Mouse (Mus musculus): ENCODE measurements around the gene Hibadh. TPM values are rescaled to one million over a fixed set of nuclear protein-coding genes. Genes with fewer than 3 reads are reported as not detected.

The Hibadh gene
- polyA plus RNA-seq, 1 experiment from 2014 or later, result 63.6 TPM

GRCm38 (mm10) chr6:52507946-52508345, 132.2 kb downstream of the Hibadh start:
- H3K9me3 ChIP-seq (ENCODE audit: control insufficient read depth, low read length), result no peaks in the 10 kb centered on the region
- ATAC-seq (replicated peaks; ENCODE audit: low FRiP score), result no peak

GRCm38 (mm10) chr6:52507171-52507570, 133.0 kb downstream of the Hibadh start:
- no peaks in the 10 kb centered on the region for H3K4me1 ChIP-seq (replicated peaks; ENCODE audit: control insufficient read depth, insufficient read depth, low read length)
- no peak overlapping the region for H3K9ac ChIP-seq (ENCODE audit: low read depth, low read length)
- H3K27me3 ChIP-seq (replicated peaks; ENCODE audit: control insufficient read depth, insufficient read depth, low read length), result no peaks in the 10 kb centered on the region
- ATAC-seq (replicated peaks; ENCODE audit: low FRiP score) (no peak), DNase-seq (ENCODE audit: low spot score) (no peak)
- WGBS, result 79% methylated on average over 5 of the region's 5 CpGs
- H3K4me3 ChIP-seq (ENCODE audit: low read depth, low read length), result no peak overlapping the region
- H3K9me3 ChIP-seq (ENCODE audit: control insufficient read depth, low read length), result no peaks in the 10 kb centered on the region
- H3K27ac ChIP-seq (ENCODE audit: low read depth, low read length), result no peak overlapping the region
- H3K4me2 ChIP-seq, result no peak overlapping the region
- no peaks in the 10 kb centered on the region for H3K36me3 ChIP-seq (ENCODE audit: control insufficient read depth, insufficient read depth, low read length)

More at GRCm38 (mm10) chr6:52507946-52508345, 132.2 kb downstream of the Hibadh start:
- Histone ChIP-seq H3K9ac (ENCODE audit: low read depth, low read length) (no peak overlapping the region), H3K4me1 (replicated peaks; ENCODE audit: control insufficient read depth, insufficient read depth, low read length) (no peaks in the 10 kb centered on the region), H3K36me3 (ENCODE audit: control insufficient read depth, insufficient read depth, low read length) (no peaks in the 10 kb centered on the region), H3K27ac (ENCODE audit: low read depth, low read length) (no peak overlapping the region), H3K27me3 (replicated peaks; ENCODE audit: control insufficient read depth, insufficient read depth, low read length) (no peaks in the 10 kb centered on the region), H3K4me3 (ENCODE audit: low read depth, low read length) (no peak overlapping the region), H3K4me2 (no peak overlapping the region)
- no peak for DNase-seq (ENCODE audit: low spot score)
- WGBS, result 77% methylated on average over 7 of the region's 7 CpGs

- Histone ChIP-seq H3K27me3 (replicated peaks; ENCODE audit: control insufficient read depth, insufficient read depth, low read length) (no peaks in the 10 kb centered on the region), H3K27ac (ENCODE audit: low read depth, low read length) (no peak overlapping the region)
- 82% methylated on average over 9 of the region's 9 CpGs for WGBS
Measured at GRCm38 (mm10) chr6:52505777-52506755, 134.1 kb downstream of the Hibadh start.

GRCm38 (mm10) chr6:52504676-52505460, 135.3 kb downstream of the Hibadh start:
- Histone ChIP-seq H3K36me3 (ENCODE audit: control insufficient read depth, insufficient read depth, low read length) (no peaks in the 10 kb centered on the region), H3K9me3 (ENCODE audit: control insufficient read depth, low read length) (no peaks in the 10 kb centered on the region), H3K9ac (ENCODE audit: low read depth, low read length) (no peak overlapping the region), H3K27me3 (replicated peaks; ENCODE audit: control insufficient read depth, insufficient read depth, low read length) (no peaks in the 10 kb centered on the region), H3K4me2 (no peak overlapping the region), H3K27ac (ENCODE audit: low read depth, low read length) (no peak overlapping the region), H3K4me3 (ENCODE audit: low read depth, low read length) (no peak overlapping the region), H3K4me1 (replicated peaks; ENCODE audit: control insufficient read depth, insufficient read depth, low read length) (no peaks in the 10 kb centered on the region)
- ATAC-seq (replicated peaks; ENCODE audit: low FRiP score), result no peak
- WGBS, result 78% methylated on average over 8 of the region's 8 CpGs
- DNase-seq (ENCODE audit: low spot score), result no peak

More at GRCm38 (mm10) chr6:52505777-52506755, 134.1 kb downstream of the Hibadh start:
- no peaks in the 10 kb centered on the region for H3K36me3 ChIP-seq (ENCODE audit: control insufficient read depth, insufficient read depth, low read length)
- ATAC-seq (replicated peaks; ENCODE audit: low FRiP score) (no peak), DNase-seq (ENCODE audit: low spot score) (no peak)
- H3K4me1 ChIP-seq (replicated peaks; ENCODE audit: control insufficient read depth, insufficient read depth, low read length), result no peaks in the 10 kb centered on the region
- no peak overlapping the region for H3K4me3 ChIP-seq (ENCODE audit: low read depth, low read length)
- no peak overlapping the region for H3K4me2 ChIP-seq
- H3K9me3 ChIP-seq (ENCODE audit: control insufficient read depth, low read length), result no peaks in the 10 kb centered on the region
- no peak overlapping the region for H3K9ac ChIP-seq (ENCODE audit: low read depth, low read length)

GRCm38 (mm10) chr6:52502986-52503385, 137.2 kb downstream of the Hibadh start:
- DNase-seq (ENCODE audit: low spot score), result no peak
- Histone ChIP-seq H3K27ac (ENCODE audit: low read depth, low read length) (no peak overlapping the region), H3K9ac (ENCODE audit: low read depth, low read length) (no peak overlapping the region), H3K4me3 (ENCODE audit: low read depth, low read length) (no peak overlapping the region), H3K4me1 (replicated peaks; ENCODE audit: control insufficient read depth, insufficient read depth, low read length) (no peaks in the 10 kb centered on the region), H3K27me3 (replicated peaks; ENCODE audit: control insufficient read depth, insufficient read depth, low read length) (no peaks in the 10 kb centered on the region), H3K36me3 (ENCODE audit: control insufficient read depth, insufficient read depth, low read length) (no peaks in the 10 kb centered on the region), H3K9me3 (ENCODE audit: control insufficient read depth, low read length) (no peaks in the 10 kb centered on the region), H3K4me2 (no peak overlapping the region)
- WGBS, result 68% methylated on average over 2 of the region's 2 CpGs
- no peak for ATAC-seq (replicated peaks; ENCODE audit: low FRiP score)

- 65% methylated on average over 1 of the region's 1 CpGs for WGBS
Measured at GRCm38 (mm10) chr6:52501479-52501878, 138.7 kb downstream of the Hibadh start.

More at GRCm38 (mm10) chr6:52501479-52501878, 138.7 kb downstream of the Hibadh start:
- H3K4me2 ChIP-seq, result no peak overlapping the region
- no peak overlapping the region for H3K27ac ChIP-seq (ENCODE audit: low read depth, low read length)
- no peak overlapping the region for H3K4me3 ChIP-seq (ENCODE audit: low read depth, low read length)
- no peaks in the 10 kb centered on the region for H3K4me1 ChIP-seq (replicated peaks; ENCODE audit: control insufficient read depth, insufficient read depth, low read length)
- no peaks in the 10 kb centered on the region for H3K9me3 ChIP-seq (ENCODE audit: control insufficient read depth, low read length)
- H3K36me3 ChIP-seq (ENCODE audit: control insufficient read depth, insufficient read depth, low read length), result no peaks in the 10 kb centered on the region
- H3K9ac ChIP-seq (ENCODE audit: low read depth, low read length), result no peak overlapping the region
- no peaks in the 10 kb centered on the region for H3K27me3 ChIP-seq (replicated peaks; ENCODE audit: control insufficient read depth, insufficient read depth, low read length)
- ATAC-seq (replicated peaks; ENCODE audit: low FRiP score) (no peak), DNase-seq (ENCODE audit: low spot score) (no peak)

Other genes with a start within 250 kb of the Hibadh start
- gene Tax1bp1, start 73.3 kb upstream of the Hibadh start, polyA plus RNA-seq (2014; fragmentation: Nextera tagmentation; extraction: Ambion mirVana), result 83.2 and 90.2 TPM in 2 replicates